ENCODE assay signal across 31 mouse cellular contexts in the genomic region with DNA sequence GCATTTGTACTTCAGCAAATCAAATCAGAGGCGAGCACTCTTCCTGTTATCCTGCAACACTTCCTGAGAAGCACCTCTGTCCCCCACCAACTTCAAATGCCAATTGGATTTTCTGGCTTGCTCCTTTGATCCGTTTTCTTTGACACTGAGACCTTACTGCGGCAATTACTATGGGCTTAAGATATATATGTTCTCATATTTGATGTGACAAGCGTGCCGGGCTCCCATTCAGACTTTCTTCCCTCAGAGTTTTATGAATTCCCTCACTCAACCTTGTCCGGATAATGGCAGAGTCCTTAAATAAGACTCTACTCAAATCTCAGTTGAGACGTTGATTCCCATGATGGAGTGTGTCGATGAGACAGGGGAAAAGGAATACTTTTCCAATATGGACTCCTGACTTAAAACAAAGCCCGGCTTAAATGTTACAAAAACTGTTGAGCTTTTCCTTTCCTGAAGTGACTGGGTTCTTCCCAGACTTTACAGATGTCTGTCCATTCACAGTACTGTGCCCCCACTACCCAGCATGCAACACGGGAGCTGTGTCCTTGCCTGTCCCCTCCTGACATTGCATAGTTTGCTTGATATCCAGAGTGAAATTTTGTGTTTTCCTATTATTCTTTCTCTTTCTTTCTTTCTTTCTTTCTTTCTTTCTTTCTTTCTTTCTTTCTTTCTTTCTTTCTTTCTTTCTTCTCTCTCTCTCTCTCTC.
DNase-seq lines count a peak whose midpoint lies in the region; ATAC-seq and TF ChIP-seq lines count a peak whose summit lies in the region.
"Had no signal": no experiment of that assay in that cellular context is flagged by ENCODE, and none has a peak within 500 bp of the region (broad histone marks: within the 10 kb centered on the region; RNA-seq: fewer than 3 reads in every experiment).

No protein-coding gene starts in this region.

- TF ChIP-seq EP300 in heart, adult 2 months (IDR thresholded peaks at IDR 0.05; ENCODE audit: insufficient read depth, low read depth, low read length), result no peak

- H3K79me2 ChIP-seq in heart, adult 2 months (replicated peaks; ENCODE audit: control insufficient read depth, insufficient read depth, low read length), result no peaks in the 10 kb centered on the region

- no peaks in the 10 kb centered on the region for H3K36me3 ChIP-seq in heart, adult 2 months (ENCODE audit: control insufficient read depth, insufficient read depth, low read length)
- H3K36me3 ChIP-seq in midbrain, embryonic 11.5 days (ENCODE audit: control insufficient read depth, insufficient read depth, low read length), result no peaks in the 10 kb centered on the region
- no peaks in the 10 kb centered on the region for H3K36me3 ChIP-seq in midbrain, embryonic 16.5 days (ENCODE audit: control insufficient read depth, insufficient read depth, low read length)
- H3K36me3 ChIP-seq in midbrain, embryonic 13.5 days, result no peaks in the 10 kb centered on the region
- H3K36me3 ChIP-seq: embryonic facial prominence, embryonic 10.5 days; embryonic facial prominence, embryonic 13.5 days; G1E; heart, embryonic 12.5 days; heart, embryonic 15.5 days had no signal

- peak; percentile 74 for ATAC-seq in midbrain, embryonic 11.5 days (ENCODE audit: low FRiP score)
- ATAC-seq in midbrain, embryonic 16.5 days, result no peak
- peak; percentile 20; the same call in 1 of the 2 replicates for ATAC-seq in midbrain, embryonic 13.5 days
- ATAC-seq: forebrain, embryonic 13.5 days; forebrain, postnatal 0 days; hindbrain, postnatal 0 days; inflammation-experienced regulatory T-cells, adult 6 months; intestine, embryonic 16.5 days; Patski had no signal

- WGBS in heart, adult 2 months, result 60% methylated on average over 10 of the region's 10 CpGs
- WGBS in midbrain, embryonic 11.5 days, result 43% methylated on average over 10 of the region's 10 CpGs
- WGBS in midbrain, embryonic 16.5 days, result 35% methylated on average over 10 of the region's 10 CpGs
- 44% methylated on average over 10 of the region's 10 CpGs for WGBS in midbrain, embryonic 13.5 days

- H3K27ac ChIP-seq in heart, adult 2 months, result no peak overlapping the region
- no peak overlapping the region for H3K27ac ChIP-seq in midbrain, embryonic 11.5 days (ENCODE audit: low read depth, low read length)
- H3K27ac ChIP-seq in midbrain, embryonic 16.5 days (ENCODE audit: low read length), result no peak overlapping the region
- H3K27ac ChIP-seq in midbrain, embryonic 13.5 days, result no peak overlapping the region
- H3K27ac ChIP-seq in gastrocnemius, adult 2 months, result no peak overlapping the region
- H3K27ac ChIP-seq: embryonic facial prominence, embryonic 10.5 days; embryonic facial prominence, embryonic 13.5 days; forebrain, embryonic 13.5 days; heart, embryonic 15.5 days; hindbrain, embryonic 14.5 days; hindbrain, postnatal 0 days had no signal

- intact Hi-C loops in heart, adult 2 months (cut with DNase I), result no loop called here
- intact Hi-C loops in gastrocnemius, adult 2 months (cut with DNase I), result no loop called here

- H3K9me3 ChIP-seq in midbrain, embryonic 11.5 days (ENCODE audit: control insufficient read depth, low read length), result no peaks in the 10 kb centered on the region
- H3K9me3 ChIP-seq in midbrain, embryonic 16.5 days (replicated peaks; ENCODE audit: control insufficient read depth, low read length, poor library complexity, severe bottlenecking), result no peaks in the 10 kb centered on the region
- H3K9me3 ChIP-seq in midbrain, embryonic 13.5 days, result no peaks in the 10 kb centered on the region
- H3K9me3 ChIP-seq: embryonic facial prominence, embryonic 10.5 days; embryonic facial prominence, embryonic 13.5 days; forebrain, embryonic 13.5 days; G1E; heart, embryonic 12.5 days; heart, embryonic 15.5 days had no signal

- H3K4me1 ChIP-seq in heart, adult 2 months (ENCODE audit: control insufficient read depth, insufficient read depth, low read length), result no peaks in the 10 kb centered on the region
- H3K4me1 ChIP-seq in midbrain, embryonic 11.5 days (ENCODE audit: control insufficient read depth, insufficient read depth, low read length), result peaks cover 3% of the 10 kb centered on the region; the same call in 1 of the 2 replicates
- no peaks in the 10 kb centered on the region for H3K4me1 ChIP-seq in midbrain, embryonic 16.5 days (ENCODE audit: control insufficient read depth, insufficient read depth, low read length)
- peaks cover 10% of the 10 kb centered on the region; the same call in 1 of the 2 replicates for H3K4me1 ChIP-seq in midbrain, embryonic 13.5 days (replicated peaks)
- H3K4me1 ChIP-seq: embryonic facial prominence, embryonic 13.5 days; forebrain, embryonic 13.5 days; heart, embryonic 12.5 days; heart, embryonic 15.5 days had no signal

- H3K4me2 ChIP-seq in midbrain, embryonic 11.5 days, result no peak overlapping the region
- no peak overlapping the region for H3K4me2 ChIP-seq in midbrain, embryonic 16.5 days (ENCODE audit: low read length)
- no peak overlapping the region for H3K4me2 ChIP-seq in midbrain, embryonic 13.5 days (replicated peaks)
- H3K4me2 ChIP-seq: embryonic facial prominence, embryonic 13.5 days; forebrain, embryonic 13.5 days; heart, embryonic 12.5 days; heart, embryonic 15.5 days; hindbrain, embryonic 14.5 days had no signal

- H3K4me3 ChIP-seq in heart, adult 2 months, result no peak overlapping the region
- H3K4me3 ChIP-seq in midbrain, embryonic 11.5 days (ENCODE audit: low read depth, low read length), result no peak overlapping the region
- no peak overlapping the region for H3K4me3 ChIP-seq in midbrain, embryonic 16.5 days (ENCODE audit: low read depth, low read length)
- no peak overlapping the region for H3K4me3 ChIP-seq in midbrain, embryonic 13.5 days (replicated peaks)
- H3K4me3 ChIP-seq in gastrocnemius, adult 2 months, result no peak overlapping the region
- H3K4me3 ChIP-seq: embryonic facial prominence, embryonic 10.5 days; embryonic facial prominence, embryonic 13.5 days; erythroblast, embryonic 14.5 days; forebrain, embryonic 13.5 days; heart, embryonic 12.5 days; heart, embryonic 15.5 days had no signal

- DNase-seq in heart, adult 11 months, result peak; percentile 45
- DNase-seq in heart, adult 2 months, result no peak
- DNase-seq in midbrain, embryonic 11.5 days (ENCODE audit: low spot score, missing footprints), result peak; percentile 90
- DNase-seq in gastrocnemius, adult 2 months, result no peak
- DNase-seq: adrenal gland, postnatal 10 days; adrenal gland, postnatal 36 days; B cell, adult 2 months; cerebellum, adult 11-12 months; cerebellum, adult 8-10 months; cerebellum, postnatal 10 days; cerebellum, postnatal 36 days; embryo, embryonic 11 days; forebrain, postnatal 0 days; gastrocnemius, postnatal 25 days; heart, postnatal 10 days; heart, postnatal 4 days had no signal

- no peak for TF ChIP-seq POLR2A in heart, adult 2 months (IDR thresholded peaks at IDR 0.05; ENCODE audit: insufficient read depth, low read depth, low read length)

- no peak overlapping the region for H3K9ac ChIP-seq in heart, adult 2 months (ENCODE audit: low read depth, low read length)
- no peak overlapping the region for H3K9ac ChIP-seq in midbrain, embryonic 11.5 days (ENCODE audit: low read length)
- no peak overlapping the region for H3K9ac ChIP-seq in midbrain, embryonic 16.5 days (ENCODE audit: low read depth, low read length)
- no peak overlapping the region for H3K9ac ChIP-seq in midbrain, embryonic 13.5 days (replicated peaks)
- H3K9ac ChIP-seq: embryonic facial prominence, embryonic 13.5 days; forebrain, embryonic 13.5 days; forebrain, postnatal 0 days; heart, embryonic 12.5 days; heart, embryonic 15.5 days; hindbrain, embryonic 14.5 days had no signal

- no peak for TF ChIP-seq CTCF in heart, adult 2 months (IDR thresholded peaks at IDR 0.05)
- TF ChIP-seq CTCF in gastrocnemius, adult 2 months (IDR thresholded peaks at IDR 0.05), result no peak

- H3K27me3 ChIP-seq in heart, adult 2 months (ENCODE audit: control insufficient read depth, insufficient read depth, low read length), result no peaks in the 10 kb centered on the region
- H3K27me3 ChIP-seq in midbrain, embryonic 11.5 days (ENCODE audit: control insufficient read depth, insufficient read depth, low read length), result 0 out of 2 replicates have a peak, but pooled peaks cover 3% of the 10 kb centered on the region
- no peaks in the 10 kb centered on the region for H3K27me3 ChIP-seq in midbrain, embryonic 16.5 days (ENCODE audit: control insufficient read depth, insufficient read depth, low read depth, low read length)
- no peaks in the 10 kb centered on the region for H3K27me3 ChIP-seq in midbrain, embryonic 13.5 days
- H3K27me3 ChIP-seq: CH12.LX; embryonic facial prominence, embryonic 13.5 days; forebrain, embryonic 13.5 days; heart, embryonic 12.5 days; heart, embryonic 15.5 days; Patski had no signal

Comparison
In these comparisons a context has a peak if more than half of its experiments do, and no peak if none do; other contexts are left out.
1. DNase-seq: peak in heart, adult 11 months (single experiment) and midbrain, embryonic 11.5 days (single experiment); none in heart, adult 2 months (0 of 2) and gastrocnemius, adult 2 months (single experiment).